Mouse (Mus musculus) gastrocnemius, adult 8-10 months (tissue): ENCODE data around the gene Kcnj16. TPM values are rescaled to one million over a fixed set of nuclear protein-coding genes. Genes with fewer than 3 reads are reported as not detected.

Experiments
- DNase-seq, 2 experiments: peaks; one replicate each; pipeline ENCODE4 v3.0.0; 2022; ENCODE audit warnings: low spot score in 2 of 2
- total RNA-seq, 4 experiments: library from RNA; stranded (reverse); gene quantifications; 2 replicates each; pipeline ENCODE4 v1.2.4; 2022

The Kcnj16 gene
- total RNA-seq, 4 experiments from 2014 or later: not detected

DNA sequence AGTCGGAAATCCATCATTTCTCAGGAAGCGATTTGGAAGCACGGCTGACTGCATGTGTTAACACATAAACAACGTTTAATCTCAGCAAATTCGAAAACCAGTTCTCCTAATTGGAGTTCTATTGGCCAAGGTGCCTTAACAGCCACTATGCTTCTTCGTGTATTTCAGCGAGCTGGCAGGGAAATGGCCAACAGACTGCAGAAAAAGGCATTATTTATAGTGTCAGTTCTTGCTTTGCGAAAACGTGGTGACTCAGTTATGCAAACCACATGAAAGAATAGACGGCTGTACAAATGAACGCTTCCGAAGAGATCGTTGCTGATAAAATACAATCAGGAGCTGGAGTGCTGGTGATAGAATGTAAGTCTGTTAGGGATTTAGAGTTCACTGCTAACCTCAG, 88.2 kb downstream of the Kcnj16 start:
- no peak for DNase-seq

DNA sequence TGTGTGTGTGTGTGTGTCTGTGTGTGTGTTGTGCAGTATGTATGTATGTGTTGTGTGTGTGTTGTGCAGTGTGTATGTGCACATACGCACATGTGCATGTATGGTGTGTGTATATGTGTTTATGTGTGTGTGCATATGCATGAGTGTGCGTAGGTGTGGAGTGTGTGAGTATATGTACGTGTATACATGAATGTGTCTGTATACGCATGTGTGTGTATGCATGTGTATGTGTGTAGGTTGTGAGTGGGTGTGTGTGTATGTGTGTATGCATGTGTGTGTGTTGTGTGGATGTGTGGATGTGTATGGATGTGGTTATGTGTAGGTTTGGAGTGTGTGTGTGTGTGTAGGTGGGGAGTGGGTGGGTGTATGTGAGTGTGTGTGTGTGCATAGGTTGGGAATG, 89.6 kb downstream of the Kcnj16 start:
- DNase-seq: no peak

DNA sequence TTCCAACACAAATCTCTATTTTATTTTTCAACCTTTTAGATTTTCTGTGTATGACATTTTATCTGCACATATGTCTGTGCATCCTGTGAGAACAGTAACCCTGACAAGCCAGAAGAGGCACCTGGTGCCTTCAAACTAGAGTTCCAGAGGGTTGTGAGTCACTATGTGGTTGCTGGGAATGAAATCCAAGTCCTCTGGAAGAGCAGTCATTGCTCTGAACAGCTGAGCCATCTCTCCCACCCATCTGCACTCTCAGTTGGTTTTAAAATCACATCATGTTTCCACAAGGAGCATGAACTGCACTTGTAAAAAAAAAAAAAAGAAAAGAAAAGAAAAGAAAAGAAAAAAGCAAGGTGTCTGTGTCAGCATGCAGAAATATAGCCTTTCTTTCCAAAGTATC, 91.6 kb downstream of the Kcnj16 start:
- no peak for DNase-seq

DNA sequence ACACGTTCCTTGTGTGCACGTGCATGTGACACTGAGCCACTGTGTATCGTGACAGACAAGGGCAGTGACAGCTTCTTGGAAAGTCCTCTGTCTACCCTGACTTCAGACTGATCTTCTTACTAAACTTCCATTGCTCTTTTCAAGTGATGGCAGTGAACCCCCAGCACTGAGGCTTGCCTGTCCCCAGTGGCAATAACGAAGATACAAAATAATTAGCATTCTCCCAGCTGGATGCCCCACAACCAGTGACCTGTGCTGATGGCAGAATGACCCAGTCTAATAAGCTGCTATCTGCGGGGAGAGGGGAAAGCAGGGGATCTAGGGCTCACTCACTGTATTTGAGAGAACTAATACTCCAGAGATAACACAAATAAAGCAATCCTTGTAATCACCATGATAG, 92.4 kb downstream of the Kcnj16 start:
- DNase-seq: no peak

DNA sequence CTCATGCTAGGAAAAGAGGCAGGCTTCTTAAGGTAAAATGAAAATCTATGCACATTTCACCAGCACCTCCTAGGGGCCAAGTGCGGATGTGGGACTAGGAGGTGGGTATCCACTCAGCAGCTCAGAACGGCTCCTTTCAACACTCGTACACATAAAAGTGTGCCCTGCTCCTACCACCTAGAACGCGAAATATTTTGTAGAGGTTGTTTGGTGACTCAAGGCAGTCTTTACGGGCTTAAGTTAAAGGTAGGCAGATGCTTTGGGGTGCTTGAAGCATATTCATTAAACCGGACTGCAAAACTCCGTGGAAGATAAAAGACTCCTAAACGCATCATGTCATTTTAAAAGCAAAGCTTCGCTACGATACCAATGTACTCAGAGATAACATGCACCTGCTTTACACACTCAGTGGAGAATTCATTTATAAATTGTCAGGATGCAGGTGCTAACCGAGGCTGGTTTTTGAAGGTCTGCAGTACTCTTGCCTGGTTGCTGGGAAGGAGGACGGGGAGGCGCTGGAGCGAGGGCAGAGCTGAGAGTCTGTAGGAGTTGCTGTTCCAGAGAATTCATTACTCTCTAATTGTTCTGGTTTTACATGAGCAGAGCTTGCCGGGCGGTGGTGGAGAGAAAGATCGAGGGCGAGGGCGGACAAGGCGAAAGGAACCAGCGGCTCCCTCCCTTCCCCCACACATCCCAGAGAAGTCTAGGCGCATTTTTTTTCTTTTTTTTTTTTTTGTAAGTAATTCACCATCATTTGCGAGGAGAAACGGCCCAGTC, 97.1 kb downstream of the Kcnj16 start:
- peak in 1 of 2 experiments; percentile 16 for DNase-seq

DNA sequence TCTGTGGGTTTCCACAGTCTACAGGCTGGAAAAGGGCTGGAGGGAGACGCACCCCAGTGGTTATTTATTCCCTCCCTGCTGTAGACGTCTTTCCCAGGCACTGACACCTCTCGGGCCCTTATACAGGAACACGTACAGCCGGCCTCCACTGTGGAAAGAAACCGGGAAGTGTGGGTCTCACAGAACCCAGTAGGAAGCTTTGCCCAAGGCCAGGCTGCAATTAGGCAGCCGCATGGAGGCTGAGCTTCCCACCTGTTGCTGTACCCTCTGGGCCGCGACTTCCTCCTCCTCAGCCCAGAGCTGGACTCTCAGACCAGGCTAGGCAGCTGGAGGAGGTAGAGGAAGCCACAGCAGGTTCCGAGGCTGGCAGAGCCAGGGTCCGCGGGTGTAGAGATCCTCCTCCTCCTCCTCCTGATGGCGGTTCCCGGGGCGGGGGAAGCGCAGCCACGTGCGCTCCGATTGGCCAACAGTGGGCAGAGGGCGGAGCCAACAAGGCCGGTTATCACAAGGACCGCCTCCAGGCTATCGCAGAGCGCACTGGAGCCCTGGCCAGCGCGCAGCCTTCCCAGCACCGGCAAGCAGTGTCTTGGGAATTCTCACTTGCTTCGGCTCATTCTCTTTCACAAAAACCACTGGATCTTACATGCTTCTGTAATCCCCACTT, 97.9 kb downstream of the Kcnj16 start, which contains the start of gene Kcnj2:
Gene Kcnj2, plus strand, starts transcription at position 530 of the 664 bp plus-strand sequence.
- DNase-seq: peak; percentile 86 to 93

DNA sequence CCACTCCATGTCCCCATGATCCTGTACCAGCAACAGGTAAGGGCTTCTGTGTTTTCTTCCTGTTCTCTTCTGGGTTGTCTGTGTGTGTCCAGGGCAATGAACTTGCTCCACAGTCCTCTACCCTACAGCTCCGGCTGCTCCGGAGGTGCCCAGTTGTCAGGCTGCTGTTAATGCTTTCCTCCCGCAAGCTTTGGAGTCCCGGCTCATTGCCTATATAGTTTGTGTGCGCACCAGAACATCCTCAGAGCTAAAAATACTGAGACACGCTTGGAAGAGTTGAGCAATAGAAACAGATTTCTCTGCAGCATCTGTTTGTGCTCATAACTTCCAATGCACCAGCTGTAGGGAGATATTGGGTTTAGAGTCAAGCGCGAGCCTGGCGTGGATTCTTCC, 98.5 kb downstream of the Kcnj16 start:
- DNase-seq: no peak

DNA sequence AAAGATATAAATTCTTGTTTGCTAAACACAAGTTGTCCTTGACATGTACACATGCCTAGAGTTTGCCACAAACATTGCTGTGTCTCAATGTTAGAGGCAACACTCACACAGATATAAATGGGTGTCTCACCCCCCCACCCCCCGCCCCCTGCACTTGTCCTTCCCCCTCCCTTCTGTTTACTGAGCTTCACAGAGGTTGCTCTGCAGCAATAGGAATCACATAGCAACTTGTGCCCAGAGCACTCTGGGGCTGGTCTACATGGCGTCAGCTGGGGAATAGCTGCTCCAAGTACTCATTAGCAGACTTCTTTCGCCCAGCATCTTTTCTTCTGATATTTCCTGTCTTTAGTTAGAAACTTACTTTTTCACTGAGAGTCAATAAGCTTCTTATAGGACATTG, 100.0 kb downstream of the Kcnj16 start:
- DNase-seq: no peak

DNA sequence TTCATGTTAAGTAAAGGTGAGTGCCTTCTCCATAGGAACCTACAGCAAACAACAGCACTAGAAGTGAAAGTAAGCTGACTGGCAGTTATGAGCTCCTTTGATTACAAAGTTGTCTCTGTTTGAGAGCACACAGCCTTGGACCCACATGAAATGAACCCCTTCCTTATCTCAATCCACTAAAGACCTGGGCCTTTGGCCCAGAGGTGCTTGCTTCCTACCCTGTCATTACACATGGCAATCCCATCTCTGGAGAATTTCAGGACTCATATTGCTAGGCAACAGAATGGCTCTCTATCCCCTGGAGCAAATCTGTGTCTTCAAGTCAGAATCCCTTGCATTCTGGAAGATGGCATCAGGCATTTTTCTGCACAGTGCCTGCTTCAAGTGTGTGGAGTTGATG, 102.6 kb downstream of the Kcnj16 start:
- DNase-seq: no peak

DNA sequence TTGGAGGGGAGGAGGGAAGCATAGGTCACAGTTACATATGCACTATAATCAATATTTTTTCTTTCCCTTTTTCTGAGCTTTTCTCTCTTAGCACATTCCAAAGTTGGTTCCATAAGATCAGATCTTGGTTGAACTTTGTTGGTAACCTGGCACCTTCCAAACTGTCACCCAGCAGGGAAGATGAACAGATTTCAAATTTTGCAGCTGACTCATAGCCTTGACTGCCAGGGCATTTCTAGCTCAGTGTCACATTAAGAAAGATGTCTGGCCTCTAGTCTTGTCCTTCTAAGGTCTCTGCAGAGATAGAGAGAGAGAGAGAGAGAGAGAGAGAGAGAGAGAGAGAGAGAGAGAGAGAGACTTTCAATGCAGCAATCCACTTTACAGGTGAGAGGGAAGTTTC, 106.3 kb downstream of the Kcnj16 start:
- no peak for DNase-seq

Other genes with a start within 250 kb of the Kcnj16 start
- 10 to 100 TPM; 43.3 to 55.5 (median 47.5) TPM for gene Kcnj2, start 98.1 kb downstream of the Kcnj16 start, total RNA-seq